Mouse (Mus musculus): ENCODE measurements at regions not wholly inside any gene's neighbourhood (a gene's known extent, or its start where the extent isn't known, plus 50 kb on each side); places are given as distances from the start of the nearest gene placed in this dataset.
"Not testable (repeated sequence)": the region's sequence is repeated elsewhere in the genome, so short reads cannot be mapped to it uniquely, and the experiment has no call there.

GRCm38 (mm10) chr17:52351293-52351692, 251.2 kb upstream of the Kcnh8 start:
- DNase-seq (ENCODE audit: low spot score): no peak

- DNase-seq (ENCODE audit: low spot score): no peak
Observed at GRCm38 (mm10) chr17:52350696-52351095, 251.8 kb upstream of the Kcnh8 start.

- no peak for DNase-seq (ENCODE audit: low spot score)
Observed at GRCm38 (mm10) chr17:52349872-52350271, 252.6 kb upstream of the Kcnh8 start.

- no peak for DNase-seq (ENCODE audit: low spot score)
Observed at GRCm38 (mm10) chr17:52348481-52349083, 253.9 kb upstream of the Kcnh8 start.

GRCm38 (mm10) chr17:52320586-52320985, 281.9 kb upstream of the Kcnh8 start:
- DNase-seq (ENCODE audit: low spot score): no peak

GRCm38 (mm10) chr17:52316976-52317375, 285.5 kb upstream of the Kcnh8 start:
- DNase-seq (ENCODE audit: low spot score): no peak

- DNase-seq (ENCODE audit: low spot score): no peak
Observed at GRCm38 (mm10) chr17:52315879-52316278, 286.6 kb upstream of the Kcnh8 start.

GRCm38 (mm10) chr17:52315456-52315855, 287.1 kb upstream of the Kcnh8 start:
- DNase-seq (ENCODE audit: low spot score): not testable (repeated sequence)

GRCm38 (mm10) chr17:52312043-52312442, 290.5 kb upstream of the Kcnh8 start:
- no peak for DNase-seq (ENCODE audit: low spot score)

GRCm38 (mm10) chr17:52308789-52309188, 293.7 kb upstream of the Kcnh8 start:
- no peak for DNase-seq (ENCODE audit: low spot score)

- DNase-seq (ENCODE audit: low spot score): no peak
Observed at GRCm38 (mm10) chr17:52304133-52304532, 298.4 kb upstream of the Kcnh8 start.

- no peak for DNase-seq (ENCODE audit: low spot score)
Observed at GRCm38 (mm10) chr17:52303320-52303719, 299.2 kb upstream of the Kcnh8 start.

GRCm38 (mm10) chr17:52299769-52300168, 302.7 kb upstream of the Kcnh8 start:
- DNase-seq (ENCODE audit: low spot score): no peak

- DNase-seq (ENCODE audit: low spot score): no peak
Observed at GRCm38 (mm10) chr17:52285392-52285791, 317.1 kb upstream of the Kcnh8 start.

GRCm38 (mm10) chr17:52282264-52282663, 320.2 kb upstream of the Kcnh8 start:
- no peak for DNase-seq (ENCODE audit: low spot score)

GRCm38 (mm10) chr17:52278523-52278922, 324.0 kb upstream of the Kcnh8 start:
- DNase-seq (ENCODE audit: low spot score): no peak

- no peak for DNase-seq (ENCODE audit: low spot score)
Observed at GRCm38 (mm10) chr17:52268792-52269191, 333.7 kb upstream of the Kcnh8 start.

- no peak for DNase-seq (ENCODE audit: low spot score)
Observed at GRCm38 (mm10) chr17:52251284-52251683, 351.2 kb upstream of the Kcnh8 start.

- DNase-seq (ENCODE audit: low spot score): no peak
Observed at GRCm38 (mm10) chr17:52225584-52225983, 376.9 kb upstream of the Kcnh8 start.

GRCm38 (mm10) chr17:52220422-52220821, 382.1 kb upstream of the Kcnh8 start:
- DNase-seq (ENCODE audit: low spot score): no peak

GRCm38 (mm10) chr17:52217411-52217810, 384.3 kb upstream of the Satb1 start:
- DNase-seq (ENCODE audit: low spot score): no peak

GRCm38 (mm10) chr17:52212944-52213343, 379.9 kb upstream of the Satb1 start:
- no peak for DNase-seq (ENCODE audit: low spot score)

GRCm38 (mm10) chr17:52210483-52210882, 377.4 kb upstream of the Satb1 start:
- DNase-seq (ENCODE audit: low spot score): no peak

GRCm38 (mm10) chr17:52197731-52198130, 364.6 kb upstream of the Satb1 start:
- DNase-seq (ENCODE audit: low spot score): no peak
